In genomic region chr8:10225018-10225417, GRCm38 (mm10) we compare ENCODE assay signal across 17 mouse cellular contexts.
"Had no signal": no experiment of that assay in that cellular context is flagged by ENCODE, and none has a peak within 500 bp of the region (broad histone marks: within the 10 kb centered on the region; RNA-seq: fewer than 3 reads in every experiment).

No protein-coding gene starts in this region.

- H3K27me3 ChIP-seq: intestine, embryonic 15.5 days; kidney, embryonic 15.5 days; limb, embryonic 13.5 days; liver, embryonic 15.5 days; lung, embryonic 15.5 days; megakaryocyte, embryonic 14.5 days; neural tube, embryonic 12.5 days; neural tube, embryonic 15.5 days had no signal

- H3K27ac ChIP-seq: intestine, embryonic 15.5 days; limb, embryonic 10.5 days; limb, embryonic 13.5 days; liver, embryonic 12.5 days; liver, embryonic 15.5 days; neural tube, embryonic 12.5 days had no signal

- H3K36me3 ChIP-seq: intestine, embryonic 15.5 days; kidney, embryonic 15.5 days; limb, embryonic 10.5 days; limb, embryonic 13.5 days; liver, embryonic 12.5 days; liver, embryonic 15.5 days; lung, embryonic 15.5 days; neural tube, embryonic 12.5 days; neural tube, embryonic 15.5 days had no signal

- H3K4me3 ChIP-seq: intestine, embryonic 15.5 days; kidney, embryonic 15.5 days; limb, embryonic 10.5 days; limb, embryonic 13.5 days; liver, embryonic 12.5 days; liver, embryonic 15.5 days; lung, embryonic 15.5 days; megakaryocyte, embryonic 14.5 days; neural tube, embryonic 12.5 days; neural tube, embryonic 15.5 days had no signal

- DNase-seq: kidney, adult 11 months; kidney, adult 8-10 months; kidney, postnatal 10 days; layer of hippocampus, postnatal 36 days; liver; lung, postnatal 10 days; thymus, postnatal 25 days had no signal

- H3K9me3 ChIP-seq: intestine, embryonic 15.5 days; kidney, embryonic 15.5 days; limb, embryonic 10.5 days; limb, embryonic 13.5 days; liver, embryonic 12.5 days; liver, embryonic 15.5 days; lung, embryonic 15.5 days; megakaryocyte, embryonic 14.5 days; neural tube, embryonic 12.5 days; neural tube, embryonic 15.5 days had no signal

- H3K9ac ChIP-seq: intestine, embryonic 15.5 days; kidney, embryonic 15.5 days; limb, embryonic 13.5 days; liver, embryonic 12.5 days; liver, embryonic 15.5 days; lung, embryonic 15.5 days; neural tube, embryonic 12.5 days; neural tube, embryonic 15.5 days had no signal

- H3K4me1 ChIP-seq: limb, embryonic 10.5 days; liver, embryonic 12.5 days; liver, embryonic 15.5 days; megakaryocyte, embryonic 14.5 days had no signal

- H3K4me2 ChIP-seq: intestine, embryonic 15.5 days; kidney, embryonic 15.5 days; limb, embryonic 13.5 days; liver, embryonic 12.5 days; liver, embryonic 15.5 days had no signal

- ATAC-seq: liver, embryonic 12.5 days had no signal
